Mouse (Mus musculus): ENCODE results near the gene Nav3. TPM values are rescaled to one million over a fixed set of nuclear protein-coding genes. Genes with fewer than 3 reads are reported as not detected.

Nav3 gene
- polyA plus RNA-seq (2015; fragmentation: Nextera tagmentation; extraction: Ambion mirVana): 27.5 and 28.2 TPM in 2 replicates

GRCm38 (mm10) chr10:110455838-110456493, at the start of gene Nav3:
Gene Nav3 (minus strand): TSS chr10:110456204.
- peak within 1 kb of the TSS; percentile 83 for H3K4me3 ChIP-seq
- H3K36me3 ChIP-seq: no peaks in the 10 kb centered on the region
- no peaks in the 10 kb centered on the region; the same call in 1 of the 2 replicates for H3K27me3 ChIP-seq
- peaks cover 18% of the 10 kb centered on the region for H3K4me1 ChIP-seq (replicated peaks)
- peak within 1 kb of the TSS; percentile 71 for H3K4me2 ChIP-seq
- WGBS: under 1% methylated on average over 28 of the region's 50 CpGs
- peak; percentile 90 for ATAC-seq (ENCODE audit: low read depth)
- peak within 1 kb of the TSS; percentile 96 for H3K27ac ChIP-seq (replicated peaks)
- H3K9ac ChIP-seq: peak within 1 kb of the TSS; percentile 93
- H3K9me3 ChIP-seq: no peaks in the 10 kb centered on the region

GRCm38 (mm10) chr10:110485306-110485705, 29.3 kb upstream of the Nav3 start:
- ATAC-seq (ENCODE audit: low read depth): no peak
- Histone ChIP-seq H3K4me1 (replicated peaks) (peaks cover 12% of the 10 kb centered on the region; the same call in 1 of the 2 replicates), H3K4me2 (no peak overlapping the region), H3K36me3 (no peaks in the 10 kb centered on the region), H3K27me3 (no peaks in the 10 kb centered on the region), H3K9me3 (no peaks in the 10 kb centered on the region), H3K4me3 (no peak overlapping the region), H3K9ac (no peak overlapping the region), H3K27ac (replicated peaks) (no peak overlapping the region)
- 80% methylated on average over 5 of the region's 5 CpGs for WGBS

GRCm38 (mm10) chr10:110484822-110485221, 28.8 kb upstream of the Nav3 start:
- no peaks in the 10 kb centered on the region for H3K27me3 ChIP-seq
- 69% methylated on average over 8 of the region's 8 CpGs for WGBS

GRCm38 (mm10) chr10:110479189-110479588, 23.2 kb upstream of the Nav3 start:
- Histone ChIP-seq H3K4me3 (no peak overlapping the region), H3K9me3 (no peaks in the 10 kb centered on the region), H3K27ac (replicated peaks) (no peak overlapping the region), H3K27me3 (no peaks in the 10 kb centered on the region), H3K4me1 (replicated peaks) (peaks cover 13% of the 10 kb centered on the region), H3K4me2 (no peak overlapping the region), H3K36me3 (no peaks in the 10 kb centered on the region), H3K9ac (no peak overlapping the region)
- ATAC-seq (ENCODE audit: low read depth): no peak
- 88% methylated on average over 3 of the region's 3 CpGs for WGBS

More at GRCm38 (mm10) chr10:110484822-110485221, 28.8 kb upstream of the Nav3 start:
- no peak overlapping the region for H3K4me2 ChIP-seq
- ATAC-seq (ENCODE audit: low read depth): no peak
- no peaks in the 10 kb centered on the region for H3K36me3 ChIP-seq
- H3K9me3 ChIP-seq: no peaks in the 10 kb centered on the region
- peaks cover 12% of the 10 kb centered on the region; the same call in 1 of the 2 replicates for H3K4me1 ChIP-seq (replicated peaks)
- H3K9ac ChIP-seq: no peak overlapping the region
- no peak overlapping the region for H3K4me3 ChIP-seq
- no peak overlapping the region for H3K27ac ChIP-seq (replicated peaks)

- Histone ChIP-seq H3K36me3 (no peaks in the 10 kb centered on the region), H3K9ac (no peak overlapping the region), H3K27ac (replicated peaks) (no peak overlapping the region; the same call in 1 of the 2 replicates), H3K9me3 (no peaks in the 10 kb centered on the region), H3K27me3 (no peaks in the 10 kb centered on the region), H3K4me2 (peak overlapping the region; percentile 41), H3K4me1 (replicated peaks) (peaks cover 12% of the 10 kb centered on the region), H3K4me3 (no peak overlapping the region)
- peak; percentile 63 for ATAC-seq (ENCODE audit: low read depth)
- 29% methylated on average over 11 of the region's 11 CpGs for WGBS
Observed at GRCm38 (mm10) chr10:110477689-110478314, 21.8 kb upstream of the Nav3 start.

- peaks cover 8% of the 10 kb centered on the region for H3K4me1 ChIP-seq (replicated peaks)
- no peaks in the 10 kb centered on the region for H3K36me3 ChIP-seq
- no peak overlapping the region for H3K27ac ChIP-seq (replicated peaks)
- no peak overlapping the region for H3K9ac ChIP-seq
- no peak overlapping the region for H3K4me2 ChIP-seq
- H3K4me3 ChIP-seq: no peak overlapping the region
- no peak for ATAC-seq (ENCODE audit: low read depth)
- WGBS: 97% methylated on average over 1 of the region's 1 CpGs
- H3K9me3 ChIP-seq: no peaks in the 10 kb centered on the region
- no peaks in the 10 kb centered on the region for H3K27me3 ChIP-seq
Observed at GRCm38 (mm10) chr10:110474107-110474506, 18.1 kb upstream of the Nav3 start.

GRCm38 (mm10) chr10:110469445-110469844, 13.4 kb upstream of the Nav3 start:
- Histone ChIP-seq H3K36me3 (no peaks in the 10 kb centered on the region), H3K9me3 (no peaks in the 10 kb centered on the region), H3K27me3 (no peaks in the 10 kb centered on the region), H3K4me3 (no peak overlapping the region), H3K4me2 (no peak overlapping the region), H3K9ac (no peak overlapping the region), H3K27ac (replicated peaks) (no peak overlapping the region), H3K4me1 (replicated peaks) (no peaks in the 10 kb centered on the region)
- no peak for ATAC-seq (ENCODE audit: low read depth)
- 65% methylated on average over 4 of the region's 4 CpGs for WGBS

GRCm38 (mm10) chr10:110455063-110455837, 754 bp downstream of the Nav3 start:
- H3K4me3 ChIP-seq: peak overlapping the region; percentile 83
- H3K9ac ChIP-seq: peak overlapping the region; percentile 93
- H3K4me2 ChIP-seq: peak overlapping the region; percentile 71
- peak overlapping the region; percentile 96 for H3K27ac ChIP-seq (replicated peaks)
- no peaks in the 10 kb centered on the region for H3K36me3 ChIP-seq
- peak; percentile 90 for ATAC-seq (ENCODE audit: low read depth)
- peaks cover 18% of the 10 kb centered on the region for H3K4me1 ChIP-seq (replicated peaks)
- WGBS: under 1% methylated on average over 43 of the region's 45 CpGs
- H3K9me3 ChIP-seq: no peaks in the 10 kb centered on the region
- no peaks in the 10 kb centered on the region; the same call in 1 of the 2 replicates for H3K27me3 ChIP-seq

GRCm38 (mm10) chr10:110453566-110453965, 2.4 kb downstream of the Nav3 start:
- peak overlapping the region; percentile 83 for H3K4me3 ChIP-seq
- no peaks in the 10 kb centered on the region for H3K36me3 ChIP-seq
- H3K9ac ChIP-seq: peak overlapping the region; percentile 93
- 39% methylated on average over 5 of the region's 5 CpGs for WGBS
- H3K27ac ChIP-seq (replicated peaks): peak overlapping the region; percentile 96
- no peaks in the 10 kb centered on the region; the same call in 1 of the 2 replicates for H3K27me3 ChIP-seq
- no peak for ATAC-seq (ENCODE audit: low read depth)
- no peaks in the 10 kb centered on the region for H3K9me3 ChIP-seq
- peaks cover 22% of the 10 kb centered on the region for H3K4me1 ChIP-seq (replicated peaks)
- peak overlapping the region; percentile 71 for H3K4me2 ChIP-seq

GRCm38 (mm10) chr10:110440396-110440795, 15.6 kb downstream of the Nav3 start:
- Histone ChIP-seq H3K4me3 (no peak overlapping the region), H3K4me1 (replicated peaks) (peaks cover 17% of the 10 kb centered on the region), H3K36me3 (no peaks in the 10 kb centered on the region), H3K9me3 (no peaks in the 10 kb centered on the region), H3K4me2 (no peak overlapping the region), H3K27me3 (no peaks in the 10 kb centered on the region), H3K27ac (replicated peaks) (no peak overlapping the region), H3K9ac (no peak overlapping the region)
- ATAC-seq (ENCODE audit: low read depth): no peak
- WGBS: 85% methylated on average over 2 of the region's 2 CpGs

GRCm38 (mm10) chr10:110431078-110431477, 24.9 kb downstream of the Nav3 start:
- no peak for ATAC-seq (ENCODE audit: low read depth)
- peaks cover 25% of the 10 kb centered on the region for H3K4me1 ChIP-seq (replicated peaks)
- no peak overlapping the region for H3K4me2 ChIP-seq
- H3K36me3 ChIP-seq: no peaks in the 10 kb centered on the region
- 95% methylated on average over 3 of the region's 3 CpGs for WGBS
- no peaks in the 10 kb centered on the region for H3K9me3 ChIP-seq
- no peak overlapping the region for H3K27ac ChIP-seq (replicated peaks)
- H3K27me3 ChIP-seq: no peaks in the 10 kb centered on the region
- no peak overlapping the region for H3K9ac ChIP-seq
- no peak overlapping the region for H3K4me3 ChIP-seq

- Histone ChIP-seq H3K27ac (replicated peaks) (peak overlapping the region; percentile 49; the same call in 1 of the 2 replicates), H3K9me3 (no peaks in the 10 kb centered on the region), H3K9ac (0 out of 2 replicates have a peak overlapping the region, but pooled peaks have one; percentile 8), H3K4me1 (replicated peaks) (peaks cover 25% of the 10 kb centered on the region), H3K36me3 (peaks cover 5% of the 10 kb centered on the region), H3K27me3 (no peaks in the 10 kb centered on the region), H3K4me2 (no peak overlapping the region), H3K4me3 (no peak overlapping the region)
- peak; percentile 51; the same call in 1 of the 2 replicates for ATAC-seq (ENCODE audit: low read depth)
- 46% methylated on average over 6 of the region's 6 CpGs for WGBS
Observed at GRCm38 (mm10) chr10:110429578-110429977, 26.4 kb downstream of the Nav3 start.
